ENCODE assay signal across 29 mouse cellular contexts in genomic region chr1:89049506-89049905, GRCm38 (mm10). TPM values are rescaled to one million over a fixed set of nuclear protein-coding genes. Genes with fewer than 3 reads are reported as not detected.
A peak's percentile ranks its signal among the peaks of the same experiment; 100 is the strongest.
DNase-seq lines count a peak whose midpoint lies in the region; ATAC-seq and TF ChIP-seq lines count a peak whose summit lies in the region.
"Had no signal": no experiment of that assay in that cellular context is flagged by ENCODE, and none has a peak within 500 bp of the region (broad histone marks: within the 10 kb centered on the region; RNA-seq: fewer than 3 reads in every experiment).

No protein-coding gene starts in this region.

- no peaks in the 10 kb centered on the region for H3K9me3 ChIP-seq in lung, postnatal 0 days (ENCODE audit: low read length)
- H3K9me3 ChIP-seq: embryonic facial prominence, embryonic 13.5 days; embryonic facial prominence, embryonic 15.5 days; forebrain, embryonic 10.5 days; forebrain, embryonic 12.5 days had no signal

- no peak for TF ChIP-seq CTCF in lung, postnatal 0 days (IDR thresholded peaks at IDR 0.05)

- H3K9ac ChIP-seq in lung, postnatal 0 days (replicated peaks; ENCODE audit: low read depth) = no peak overlapping the region
- H3K9ac ChIP-seq: embryonic facial prominence, embryonic 13.5 days; embryonic facial prominence, embryonic 15.5 days; forebrain, embryonic 12.5 days had no signal

- no peaks in the 10 kb centered on the region for H3K4me1 ChIP-seq in lung, postnatal 0 days (ENCODE audit: insufficient read depth, low read depth, low read length)

- DNase-seq in frontal cortex, postnatal 14 days (ENCODE audit: low spot score in 2 of 2) = no peak
- peak; percentile 20 for DNase-seq in right cerebral cortex, adult 18-20 months
- no peak for DNase-seq in right cerebral cortex, postnatal 14 days
- peak; percentile 61 for DNase-seq in brain, adult 2 months (ENCODE audit: low read depth, low spot score)
- DNase-seq in lung, postnatal 0 days (ENCODE audit: low spot score) = no peak
- DNase-seq: adrenal gland, adult 8-10 months; adrenal gland, postnatal 14 days; adrenal gland, postnatal 36 days; B cell, adult 2 months; cerebellum, adult 11 months; cerebellum, adult 18-20 months; cerebellum, adult 8-10 months; cerebellum, adult 9-11 months; cerebellum, postnatal 14 days; cerebellum, postnatal 36 days; embryo, embryonic 11 days had no signal

- no peak overlapping the region for H3K27ac ChIP-seq in lung, postnatal 0 days (ENCODE audit: low read length)
- H3K27ac ChIP-seq: embryonic facial prominence, embryonic 13.5 days; embryonic facial prominence, embryonic 15.5 days; forebrain, embryonic 10.5 days; forebrain, embryonic 12.5 days had no signal

- 89% methylated on average over 4 of the region's 4 CpGs for WGBS in lung, postnatal 0 days

- H3K27me3 ChIP-seq in lung, postnatal 0 days (replicated peaks; ENCODE audit: insufficient read depth, low read length) = no peaks in the 10 kb centered on the region
- H3K27me3 ChIP-seq: CH12.LX; embryonic facial prominence, embryonic 13.5 days; embryonic facial prominence, embryonic 15.5 days; forebrain, embryonic 12.5 days; Patski had no signal

- no peak overlapping the region for H3K4me3 ChIP-seq in lung, postnatal 0 days (ENCODE audit: low read depth, low read length)
- H3K4me3 ChIP-seq: embryonic facial prominence, embryonic 13.5 days; embryonic facial prominence, embryonic 15.5 days; erythroblast, embryonic 14.5 days; forebrain, embryonic 10.5 days; forebrain, embryonic 12.5 days had no signal

- H3K36me3 ChIP-seq in lung, postnatal 0 days (ENCODE audit: insufficient read depth, low read length) = no peaks in the 10 kb centered on the region
- H3K36me3 ChIP-seq: embryonic facial prominence, embryonic 13.5 days; embryonic facial prominence, embryonic 15.5 days; forebrain, embryonic 10.5 days; forebrain, embryonic 12.5 days; G1E had no signal

- TF ChIP-seq EP300 in lung, postnatal 0 days (IDR thresholded peaks at IDR 0.05) = no peak

- ATAC-seq in frontal cortex, adult (ENCODE audit: low TSS enrichment) = peak; percentile 27; the same call in 1 of the 2 replicates
- ATAC-seq in lung, postnatal 0 days = no peak
- ATAC-seq: activated CD4-positive, CD25-positive, alpha-beta regulatory T cell, adult 4 months; CD4-positive, CD25-positive, alpha-beta regulatory T cell, adult 4 months; forebrain, embryonic 14.5 days; forebrain, embryonic 16.5 days; Patski had no signal

- H3K4me2 ChIP-seq in lung, postnatal 0 days (replicated peaks; ENCODE audit: low read depth, low read length) = no peak overlapping the region
- H3K4me2 ChIP-seq: embryonic facial prominence, embryonic 13.5 days; embryonic facial prominence, embryonic 15.5 days; forebrain, embryonic 12.5 days had no signal

RNA-seq across cellular contexts. Expression of gene Sh3bp4, which starts 20.7 kb away (rescaled TPM):
- polyA plus RNA-seq in lung, postnatal 0 days (2015; fragmentation: Nextera tagmentation; extraction: Ambion mirVana) = 18.9 and 22.0 TPM in 2 replicates
- polyA plus RNA-seq: erythroblast, embryonic 14.5 days; G1E had no signal

Comparison
In these comparisons a context has a peak if more than half of its experiments do, and no peak if none do; other contexts are left out.
1. DNase-seq: peak in right cerebral cortex, adult 18-20 months (single experiment) and brain, adult 2 months (single experiment); none in frontal cortex, postnatal 14 days (0 of 2), right cerebral cortex, postnatal 14 days (single experiment) and lung, postnatal 0 days (single experiment).